ENCODE assay signal across 20 mouse cellular contexts in genomic region chr4:150441931-150442330, GRCm38 (mm10).
A peak's percentile ranks its signal among the peaks of the same experiment; 100 is the strongest.
DNase-seq lines count a peak whose midpoint lies in the region; ATAC-seq and TF ChIP-seq lines count a peak whose summit lies in the region.
"Had no signal": no experiment of that assay in that cellular context is flagged by ENCODE, and none has a peak within 500 bp of the region (broad histone marks: within the 10 kb centered on the region; RNA-seq: fewer than 3 reads in every experiment).

No protein-coding gene starts in this region.

- no peak overlapping the region for H3K4me3 ChIP-seq in hindbrain, embryonic 10.5 days
- H3K4me3 ChIP-seq in hindbrain, postnatal 0 days (ENCODE audit: low read length), result no peak overlapping the region
- no peak overlapping the region for H3K4me3 ChIP-seq in midbrain, embryonic 13.5 days (replicated peaks)
- no peak overlapping the region for H3K4me3 ChIP-seq in midbrain, embryonic 14.5 days (replicated peaks; ENCODE audit: low read depth, low read length)
- no peak overlapping the region for H3K4me3 ChIP-seq in neural tube, embryonic 13.5 days
- H3K4me3 ChIP-seq: embryonic facial prominence, embryonic 10.5 days; forebrain, embryonic 13.5 days had no signal

- H3K9ac ChIP-seq in hindbrain, postnatal 0 days (replicated peaks; ENCODE audit: low read length), result no peak overlapping the region
- H3K9ac ChIP-seq in midbrain, embryonic 13.5 days (replicated peaks), result no peak overlapping the region
- no peak overlapping the region for H3K9ac ChIP-seq in midbrain, embryonic 14.5 days (replicated peaks; ENCODE audit: low read length)
- H3K9ac ChIP-seq in neural tube, embryonic 13.5 days, result no peak overlapping the region
- H3K9ac ChIP-seq: forebrain, embryonic 13.5 days had no signal

- 81% methylated on average over 10 of the region's 10 CpGs for WGBS in hindbrain, embryonic 10.5 days
- 65% methylated on average over 10 of the region's 10 CpGs for WGBS in hindbrain, postnatal 0 days
- WGBS in midbrain, embryonic 13.5 days, result 83% methylated on average over 10 of the region's 10 CpGs
- 80% methylated on average over 10 of the region's 10 CpGs for WGBS in midbrain, embryonic 14.5 days
- WGBS in neural tube, embryonic 13.5 days, result 74% methylated on average over 10 of the region's 10 CpGs

- H3K36me3 ChIP-seq in hindbrain, embryonic 10.5 days, result peaks cover 20% of the 10 kb centered on the region
- no peaks in the 10 kb centered on the region for H3K36me3 ChIP-seq in hindbrain, postnatal 0 days (ENCODE audit: insufficient read depth, low read length)
- no peaks in the 10 kb centered on the region for H3K36me3 ChIP-seq in midbrain, embryonic 13.5 days
- H3K36me3 ChIP-seq in midbrain, embryonic 14.5 days (ENCODE audit: control insufficient read depth, insufficient read depth, low read length), result no peaks in the 10 kb centered on the region
- no peaks in the 10 kb centered on the region for H3K36me3 ChIP-seq in neural tube, embryonic 13.5 days

- peak; percentile 53 to 61 for DNase-seq in cerebellum, postnatal 10 days
- DNase-seq in cerebellum, adult 8-10 months, result no peak
- DNase-seq in hindbrain, embryonic 10.5 days (ENCODE audit: low spot score), result no peak
- no peak for DNase-seq in hindbrain, postnatal 0 days (ENCODE audit: low spot score)
- DNase-seq in midbrain, embryonic 14.5 days, result no peak
- no peak for DNase-seq in adipocyte (ENCODE audit: low spot score)
- DNase-seq: kidney, adult 9 months; left cerebral cortex, postnatal 4 days; lung, adult 2 months; lung, postnatal 36 days; right cerebral cortex, postnatal 14 days; thymus, postnatal 25 days had no signal

- ATAC-seq in hindbrain, postnatal 0 days, result no peak
- ATAC-seq in midbrain, embryonic 13.5 days, result no peak
- ATAC-seq in midbrain, embryonic 14.5 days (ENCODE audit: low FRiP score, low TSS enrichment), result no peak
- ATAC-seq in neural tube, embryonic 13.5 days (ENCODE audit: low read depth), result no peak
- ATAC-seq: CD4-positive, CD25-positive, alpha-beta regulatory T cell, adult 4 months; forebrain, embryonic 13.5 days; inflammation-experienced regulatory T-cells, adult 6 months had no signal

- no peak overlapping the region for H3K4me2 ChIP-seq in hindbrain, postnatal 0 days (ENCODE audit: low read depth, low read length)
- H3K4me2 ChIP-seq in midbrain, embryonic 13.5 days (replicated peaks), result no peak overlapping the region
- no peak overlapping the region for H3K4me2 ChIP-seq in midbrain, embryonic 14.5 days (ENCODE audit: low read length)
- H3K4me2 ChIP-seq in neural tube, embryonic 13.5 days, result no peak overlapping the region
- H3K4me2 ChIP-seq: forebrain, embryonic 13.5 days; liver, embryonic 11.5 days had no signal

- H3K27me3 ChIP-seq in hindbrain, embryonic 10.5 days (ENCODE audit: insufficient read depth, poor library complexity, severe bottlenecking), result no peaks in the 10 kb centered on the region
- H3K27me3 ChIP-seq in hindbrain, postnatal 0 days (ENCODE audit: insufficient read depth, low read length), result no peaks in the 10 kb centered on the region
- no peaks in the 10 kb centered on the region for H3K27me3 ChIP-seq in midbrain, embryonic 13.5 days
- H3K27me3 ChIP-seq in midbrain, embryonic 14.5 days (ENCODE audit: control insufficient read depth, insufficient read depth, low read length), result no peaks in the 10 kb centered on the region
- H3K27me3 ChIP-seq in neural tube, embryonic 13.5 days, result no peaks in the 10 kb centered on the region
- H3K27me3 ChIP-seq: forebrain, embryonic 13.5 days had no signal

- H3K9me3 ChIP-seq in hindbrain, embryonic 10.5 days, result no peaks in the 10 kb centered on the region
- H3K9me3 ChIP-seq in hindbrain, postnatal 0 days (ENCODE audit: low read length), result no peaks in the 10 kb centered on the region
- no peaks in the 10 kb centered on the region for H3K9me3 ChIP-seq in midbrain, embryonic 13.5 days
- H3K9me3 ChIP-seq in midbrain, embryonic 14.5 days (ENCODE audit: control insufficient read depth, low read length), result no peaks in the 10 kb centered on the region
- no peaks in the 10 kb centered on the region for H3K9me3 ChIP-seq in neural tube, embryonic 13.5 days
- H3K9me3 ChIP-seq: embryonic facial prominence, embryonic 10.5 days; forebrain, embryonic 13.5 days; G1E had no signal

- no peak for TF ChIP-seq CTCF in hindbrain, postnatal 0 days (IDR thresholded peaks at IDR 0.05; ENCODE audit: low read depth)

- 0 out of 2 replicates have a peak overlapping the region, but pooled peaks have one; percentile 16 for H3K27ac ChIP-seq in hindbrain, embryonic 10.5 days
- H3K27ac ChIP-seq in hindbrain, postnatal 0 days, result no peak overlapping the region
- H3K27ac ChIP-seq in midbrain, embryonic 13.5 days, result peak overlapping the region; percentile 8; the same call in 1 of the 2 replicates
- no peak overlapping the region for H3K27ac ChIP-seq in midbrain, embryonic 14.5 days (replicated peaks; ENCODE audit: low read depth, low read length)
- H3K27ac ChIP-seq in neural tube, embryonic 13.5 days (replicated peaks), result 0 out of 2 replicates have a peak overlapping the region, but pooled peaks have one; percentile 23
- H3K27ac ChIP-seq: embryonic facial prominence, embryonic 10.5 days; forebrain, embryonic 13.5 days had no signal

- peaks cover 63% of the 10 kb centered on the region for H3K4me1 ChIP-seq in hindbrain, embryonic 10.5 days (replicated peaks)
- H3K4me1 ChIP-seq in hindbrain, postnatal 0 days (ENCODE audit: insufficient read depth, low read length), result peaks cover 13% of the 10 kb centered on the region
- peaks cover 63% of the 10 kb centered on the region for H3K4me1 ChIP-seq in midbrain, embryonic 13.5 days (replicated peaks)
- H3K4me1 ChIP-seq in midbrain, embryonic 14.5 days (ENCODE audit: control insufficient read depth, insufficient read depth, low read length), result peaks cover 16% of the 10 kb centered on the region; the same call in 1 of the 2 replicates
- peaks cover 71% of the 10 kb centered on the region for H3K4me1 ChIP-seq in neural tube, embryonic 13.5 days (replicated peaks)

Comparison
In these comparisons a context has a peak if more than half of its experiments do, and no peak if none do; other contexts are left out.
1. DNase-seq: peak in cerebellum, postnatal 10 days (2 of 2); none in cerebellum, adult 8-10 months (single experiment), hindbrain, embryonic 10.5 days (single experiment), hindbrain, postnatal 0 days (single experiment), midbrain, embryonic 14.5 days (single experiment) and adipocyte (single experiment).
2. H3K27ac ChIP-seq: peak in hindbrain, embryonic 10.5 days (single experiment), midbrain, embryonic 13.5 days (single experiment) and neural tube, embryonic 13.5 days (single experiment); none in hindbrain, postnatal 0 days (single experiment) and midbrain, embryonic 14.5 days (single experiment).